Mouse (Mus musculus): ENCODE measurements at regions not wholly inside any gene's neighbourhood (a gene's known extent, or its start where the extent isn't known, plus 50 kb on each side); places are given as distances from the start of the nearest gene placed in this dataset.

- ChIA-PET POLR2A (interaction anchor here (0.8 kb wide), 1 partner anchor 132 kb away, joined by 3 read pairs; no protein-coding TSS in a partner anchor), CTCF (no interaction called here)
- in situ Hi-C loops (cut with MboI; ENCODE audit: low pct_unique_long_range_greater_than_20kb) = no loop called here
- DNase-seq (ENCODE audit: low read depth, low spot score) = no peak
- no peak for ATAC-seq
- no peak for TF ChIP-seq CTCF (IDR thresholded peaks at IDR 0.05)
- no peaks in the 10 kb centered on the region for H3K27me3 ChIP-seq
Observed at GRCm38 (mm10) chr1:99369776-99370175, 402.8 kb upstream of the Cntnap5b start.

- DNase-seq (ENCODE audit: low read depth, low spot score) (no peak), ATAC-seq (no peak)
- TF ChIP-seq CTCF (IDR thresholded peaks at IDR 0.05) = no peak
- no peaks in the 10 kb centered on the region for H3K27me3 ChIP-seq
- ChIA-PET CTCF (no interaction called here), POLR2A (interaction anchor here (0.8 kb wide), 1 partner anchor 133 kb away, joined by 3 read pairs; no protein-coding TSS in a partner anchor)
- in situ Hi-C loops (cut with MboI; ENCODE audit: low pct_unique_long_range_greater_than_20kb) = no loop called here
Observed at GRCm38 (mm10) chr1:99370346-99370940, 402.1 kb upstream of the Cntnap5b start.

DNA sequence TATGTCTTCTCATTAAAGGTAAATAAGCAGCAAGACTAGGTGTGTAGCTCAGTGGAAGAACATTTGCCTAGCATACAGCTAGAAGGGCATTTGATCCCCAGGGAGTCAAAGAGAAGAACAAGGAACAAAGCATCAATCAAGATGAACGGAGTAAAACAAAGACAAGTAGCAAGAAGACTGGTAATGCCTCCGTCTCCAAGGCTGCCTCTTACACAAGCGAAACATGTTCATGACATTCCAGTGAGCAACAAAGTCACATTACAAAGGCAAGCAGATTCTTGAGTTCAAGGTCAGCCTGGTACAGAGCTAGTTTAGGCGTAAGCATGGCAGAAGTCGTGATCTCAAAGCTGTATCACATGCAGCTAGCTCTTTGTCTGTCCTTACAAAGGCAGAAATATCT, 376.8 kb upstream of the Cntnap5b start:
- DNase-seq (ENCODE audit: low read depth, low spot score) (no peak), ATAC-seq (no peak)
- ChIA-PET POLR2A (no interaction called here), CTCF (no interaction called here)
- no peak for TF ChIP-seq CTCF (IDR thresholded peaks at IDR 0.05)
- H3K27me3 ChIP-seq = no peaks in the 10 kb centered on the region
- in situ Hi-C loops (cut with MboI; ENCODE audit: low pct_unique_long_range_greater_than_20kb) = no loop called here
